Mouse (Mus musculus) c-Kit-positive CD71-positive TER-119-negative erythroid progenitor cells, embryonic 14.5 days (primary cell): ENCODE measurements at regions not wholly inside any gene's neighbourhood (a gene's known extent, or its start where the extent isn't known, plus 50 kb on each side); places are given as distances from the start of the nearest gene placed in this dataset.

Experiments
- DNase-seq: peaks from one replicate; pipeline ENCODE4 v3.0.0-alpha.2; 2013; ENCODE audit warnings: low read depth

DNA sequence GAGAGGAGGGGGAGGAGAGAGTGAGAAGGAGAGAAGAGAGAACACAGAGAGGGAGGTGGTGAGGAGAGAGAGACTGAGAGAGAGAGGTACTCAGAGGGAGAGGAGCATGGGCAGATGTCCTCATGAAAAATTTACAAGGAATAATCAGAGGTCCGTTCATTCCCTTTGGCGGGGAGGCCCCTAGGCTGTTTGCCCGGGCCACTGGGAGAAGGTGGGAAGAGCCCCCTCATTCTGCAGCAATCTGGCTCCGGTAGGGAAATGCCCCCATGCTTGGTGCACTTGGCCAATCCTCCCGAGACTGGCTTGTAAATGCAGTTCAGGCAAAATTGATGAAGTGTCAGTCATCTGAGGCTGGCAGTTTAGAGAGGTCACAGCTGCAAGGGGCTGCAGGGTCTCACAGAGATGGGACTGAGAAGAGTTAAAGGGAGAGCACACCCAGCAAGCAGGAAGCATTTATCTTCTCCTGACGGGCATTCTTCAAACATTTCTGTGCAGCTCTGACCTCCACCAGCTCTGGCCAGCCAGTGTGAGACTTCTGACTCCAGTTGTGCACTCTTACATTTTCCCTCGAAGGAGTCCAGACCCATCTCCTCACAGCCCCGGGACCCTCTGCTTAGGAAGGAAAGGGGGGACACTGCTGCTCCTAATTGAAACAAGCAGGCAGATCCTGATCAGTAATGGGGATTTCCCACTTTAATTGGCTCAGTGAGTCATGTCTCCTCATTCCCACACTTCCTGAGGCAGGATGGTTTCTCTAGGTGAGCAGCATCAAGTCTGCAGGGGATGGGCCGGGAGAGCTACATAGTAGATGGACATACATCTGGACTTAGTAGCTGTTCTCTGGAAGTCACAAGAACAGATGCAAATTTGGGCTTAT lies 65.5 kb downstream of the Cmpk2 start:
- DNase-seq: no peak

- no peak for DNase-seq
These were observed 64.7 kb downstream of the Cmpk2 start for GRCm38 (mm10) chr12:26533641-26534151.

DNA sequence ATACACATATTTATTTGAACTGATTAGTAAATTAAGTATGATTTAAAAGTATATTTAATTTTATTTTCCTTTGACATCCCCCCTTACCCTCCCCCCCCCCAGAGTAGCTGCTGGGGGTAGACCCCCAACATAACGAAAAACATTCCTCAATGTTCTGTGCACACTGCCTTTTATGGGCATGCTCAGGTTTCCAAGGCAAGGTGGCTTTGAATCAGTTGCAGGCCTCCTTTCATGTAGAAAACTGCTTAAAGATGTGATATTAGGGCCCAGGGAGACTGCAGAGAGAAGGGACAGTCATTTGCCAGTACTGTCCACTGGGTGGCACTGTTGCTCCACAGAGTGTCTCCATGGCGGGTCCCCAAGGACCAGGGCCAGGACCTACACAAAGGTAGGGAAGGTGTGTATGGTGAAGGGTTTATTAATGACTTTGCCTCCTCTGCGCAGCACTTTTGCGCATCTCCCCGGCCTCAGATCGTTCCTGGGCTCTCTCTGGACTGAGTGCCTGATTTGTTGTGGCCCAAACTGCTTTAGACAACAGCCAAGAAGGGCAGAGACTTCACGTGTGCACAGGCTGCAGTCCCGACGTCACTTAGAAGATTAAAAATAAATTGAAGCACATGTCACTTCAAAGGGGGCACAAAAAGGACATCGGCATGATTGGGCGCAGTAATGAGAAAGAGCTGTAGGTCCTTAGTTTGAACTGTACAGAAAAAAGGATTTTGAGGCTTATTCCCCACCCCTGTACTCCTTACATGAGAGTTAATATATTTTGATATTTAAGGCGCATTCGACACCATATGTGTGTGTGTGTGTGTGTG lies 64.0 kb downstream of the Cmpk2 start:
- DNase-seq: peak; percentile 24

DNA sequence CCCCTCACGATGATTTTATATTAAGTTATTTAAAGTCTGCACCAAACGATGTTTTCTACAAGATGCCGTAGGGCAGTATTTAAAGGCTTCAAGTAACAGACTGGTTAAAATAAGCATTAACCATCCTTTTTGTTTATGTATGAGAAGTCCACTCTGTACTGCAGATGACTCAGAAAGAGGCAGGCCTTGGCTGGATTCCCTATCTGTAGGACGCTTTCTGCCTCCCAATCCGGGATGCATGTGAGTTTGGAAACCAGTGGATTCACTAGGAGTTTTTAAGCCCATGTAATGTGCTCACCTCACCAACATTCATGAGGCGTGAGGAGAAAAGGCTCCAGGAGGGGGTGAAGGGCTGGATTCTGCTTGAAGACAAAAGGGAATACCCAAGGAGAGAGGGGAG lies 63.1 kb downstream of the Cmpk2 start:
- DNase-seq: no peak
